Mouse (Mus musculus): ENCODE measurements around the gene Nol11.

Gene Nol11

DNA sequence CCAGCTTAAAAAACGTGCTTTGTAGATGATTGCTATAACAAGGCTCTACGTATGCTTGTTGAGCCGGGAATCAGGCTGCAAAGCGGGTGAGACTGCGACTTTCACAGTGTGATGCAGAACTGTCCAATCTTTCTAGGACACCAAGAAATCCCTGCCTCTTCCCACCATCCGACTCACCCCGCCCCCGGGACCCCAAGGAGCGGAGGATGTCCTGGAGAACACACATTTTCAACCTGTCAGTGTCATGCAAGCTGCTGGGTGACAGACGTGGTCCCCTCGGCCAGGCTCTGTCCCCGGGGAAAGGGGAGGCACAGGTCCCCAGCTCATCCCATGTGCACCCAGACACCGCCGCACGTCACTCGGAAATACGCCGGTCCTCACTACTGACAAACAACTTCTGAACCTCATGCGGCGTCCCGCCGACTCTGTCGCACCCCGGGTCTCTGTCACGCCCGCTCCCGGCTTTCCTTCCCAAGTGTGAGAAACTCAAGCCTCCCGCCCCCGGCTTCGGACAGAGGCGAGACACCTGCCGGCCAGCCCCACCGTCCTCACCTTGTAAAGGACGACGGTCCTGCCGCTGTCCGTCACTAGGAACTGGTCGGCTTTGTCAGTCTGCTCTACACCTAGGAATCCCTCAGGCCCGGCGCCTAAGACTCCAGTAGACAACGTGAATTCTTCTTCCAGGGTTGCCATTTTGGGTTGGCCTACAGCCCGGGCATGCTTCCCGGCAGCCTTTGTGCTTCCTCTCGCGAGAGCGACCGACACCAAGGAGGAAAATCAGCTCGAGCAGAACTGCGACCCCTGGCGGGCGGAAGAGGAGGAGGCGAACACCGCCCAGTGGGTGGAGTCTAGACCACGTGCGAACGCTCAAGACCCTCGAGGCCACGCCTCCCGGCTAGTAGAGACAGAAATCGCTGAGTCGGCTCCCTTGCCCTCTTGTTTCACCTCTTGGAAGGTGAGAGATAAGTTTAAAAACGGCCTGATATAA lies at the start of gene Nol11:
TSS of gene Nol11 (minus strand) at position 817 of the 988 bp plus-strand sequence.
- peak; percentile 99 for DNase-seq (ENCODE audit: low spot score)

DNA sequence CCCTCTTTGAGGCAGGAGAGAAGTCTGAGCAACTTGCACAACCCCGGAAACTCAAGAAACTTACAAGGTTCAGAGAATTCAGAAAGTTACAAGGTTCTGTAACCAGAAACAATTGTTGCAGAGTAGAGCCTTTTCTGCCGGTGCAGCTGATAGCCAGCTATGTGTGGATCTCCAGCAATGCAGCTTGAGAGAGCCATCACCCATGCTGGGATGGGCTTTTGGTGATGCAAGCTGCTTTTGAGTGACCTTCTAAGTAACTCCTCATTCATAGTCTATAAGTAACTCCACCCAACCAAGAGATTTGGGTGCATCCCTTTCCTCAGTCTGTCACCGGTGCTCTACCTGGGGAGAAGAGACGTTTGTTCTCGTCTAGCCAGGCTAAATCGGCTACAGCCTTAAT lies 49.3 kb upstream of the Nol11 start:
- DNase-seq (ENCODE audit: low spot score): no peak

DNA sequence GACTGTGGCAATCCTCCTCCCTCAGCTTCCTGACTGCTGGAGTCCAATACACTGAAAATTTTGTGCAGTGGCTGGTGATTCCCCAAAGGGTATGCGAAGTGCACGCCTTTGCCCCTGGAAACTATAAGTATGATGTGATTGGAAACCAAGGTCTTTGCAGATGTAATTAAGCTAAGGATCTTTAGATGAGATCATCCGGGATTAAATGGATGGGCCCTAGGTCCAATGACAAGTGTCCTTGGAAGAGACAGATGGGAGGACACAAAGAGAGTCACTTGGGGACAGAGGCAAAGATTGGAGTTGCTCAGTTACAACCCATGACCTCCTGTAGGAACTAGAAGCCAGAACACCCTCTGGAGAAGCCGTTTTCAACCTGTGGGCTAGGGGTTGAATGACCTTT lies 48.4 kb upstream of the Nol11 start:
- DNase-seq (ENCODE audit: low spot score): no peak

DNA sequence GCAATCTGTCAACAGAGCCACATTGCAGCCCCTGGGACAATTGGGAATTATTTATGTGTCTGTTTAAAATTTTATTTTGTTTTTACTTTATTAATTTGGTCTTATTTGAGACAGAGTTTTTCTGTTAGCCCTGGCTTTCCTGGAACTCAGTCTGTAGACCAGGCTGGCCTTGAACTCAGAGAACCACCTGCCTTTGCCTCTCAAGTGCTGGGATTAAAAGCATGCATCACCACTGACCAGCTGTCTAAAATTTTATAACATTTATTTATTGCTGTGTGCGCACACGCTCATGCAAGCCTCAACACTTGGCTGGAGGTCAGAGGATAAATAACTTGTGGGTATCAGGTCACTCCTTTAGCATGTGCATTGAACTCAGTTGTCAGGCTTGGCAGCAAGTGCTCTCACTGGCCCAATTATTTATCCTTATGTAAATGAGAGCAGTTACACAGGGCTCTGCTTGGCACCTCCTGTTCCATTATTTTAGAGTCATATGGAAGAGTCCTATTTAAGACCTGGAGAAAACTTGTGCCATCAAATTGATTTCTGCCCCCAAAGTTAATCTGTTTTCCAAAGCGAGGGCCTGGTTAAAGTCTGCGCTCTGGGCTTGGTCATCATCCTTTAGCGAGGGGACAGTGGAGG lies 44.2 kb upstream of the Nol11 start:
- DNase-seq (ENCODE audit: low spot score): no peak

DNA sequence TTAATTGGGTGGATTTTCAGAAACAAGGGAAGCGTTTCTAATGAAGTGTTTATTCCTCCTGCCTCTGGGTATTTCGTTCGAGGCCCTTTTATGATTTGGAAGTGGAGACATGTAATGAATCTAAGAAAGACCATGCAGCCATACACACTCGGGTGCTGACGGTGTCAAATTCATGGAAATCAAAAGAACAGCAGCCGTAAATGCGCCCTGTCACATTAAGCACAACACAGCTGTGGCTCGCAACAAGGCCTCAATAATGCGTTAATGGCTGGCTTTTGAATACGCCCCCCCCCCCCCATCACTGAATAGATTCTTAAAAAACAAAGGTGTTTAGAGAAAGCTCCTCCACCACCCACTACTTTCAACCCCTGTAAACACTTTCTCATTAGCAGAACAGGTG lies 40.9 kb upstream of the Nol11 start:
- no peak for DNase-seq (ENCODE audit: low spot score)

DNA sequence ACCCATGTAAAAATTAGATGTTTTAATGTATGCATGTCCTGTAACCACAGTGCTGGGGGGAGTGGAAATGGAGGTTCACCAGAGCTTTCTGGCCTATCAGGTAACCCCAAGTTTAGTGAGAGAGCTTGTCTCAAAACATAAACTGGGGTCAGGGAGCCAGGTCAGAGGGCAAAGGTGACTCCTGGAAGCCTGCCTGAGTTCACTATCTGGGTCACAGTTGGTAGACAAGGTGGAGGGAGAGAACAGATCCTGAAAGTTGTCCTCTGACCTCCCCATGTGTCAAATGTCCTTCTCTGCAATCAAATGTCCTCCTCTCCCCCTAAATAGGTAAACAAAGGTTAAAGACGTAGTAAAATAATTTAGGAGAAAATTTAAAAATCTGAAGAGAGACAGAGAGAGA lies 37.2 kb upstream of the Nol11 start:
- DNase-seq (ENCODE audit: low spot score): no peak

DNA sequence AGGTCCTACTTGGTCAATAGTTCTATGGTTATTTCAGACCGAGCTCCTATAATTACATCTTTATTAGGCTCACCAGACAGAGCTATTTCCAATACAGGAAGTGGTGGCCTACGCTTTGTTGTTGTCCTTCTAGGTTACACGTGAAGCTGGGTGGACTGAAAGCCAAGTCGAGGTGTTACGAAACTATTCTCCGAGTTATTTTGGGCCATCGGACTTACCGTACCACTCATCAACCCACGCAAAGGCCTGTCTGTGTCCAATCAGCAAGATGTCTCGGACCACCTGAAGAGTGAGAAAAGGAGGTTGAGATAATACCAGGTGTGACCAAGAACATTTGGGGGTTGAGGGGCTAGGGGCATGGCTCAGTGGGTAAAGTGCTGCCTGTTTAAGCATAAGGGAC lies 36.8 kb upstream of the Nol11 start:
- DNase-seq (ENCODE audit: low spot score): no peak

DNA sequence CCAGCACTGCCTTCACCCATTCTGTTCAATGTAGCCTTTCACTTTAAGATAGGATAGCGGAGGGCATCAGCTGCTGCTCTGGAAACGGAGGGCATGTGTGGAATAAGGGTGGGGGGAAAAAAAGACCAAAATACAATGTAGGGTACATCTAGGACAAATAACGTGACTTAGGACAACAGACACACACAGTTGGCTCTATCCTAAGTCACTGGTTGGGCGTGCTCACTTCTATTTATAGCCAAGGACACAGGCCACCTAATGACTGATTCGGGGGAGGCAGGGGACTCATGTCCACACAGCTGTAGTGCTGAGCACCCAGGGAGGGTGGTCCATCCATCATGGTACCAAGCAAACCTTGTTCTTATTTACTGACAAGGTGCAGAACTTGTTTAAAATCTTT lies 36.1 kb upstream of the Nol11 start:
- DNase-seq (ENCODE audit: low spot score): no peak

DNA sequence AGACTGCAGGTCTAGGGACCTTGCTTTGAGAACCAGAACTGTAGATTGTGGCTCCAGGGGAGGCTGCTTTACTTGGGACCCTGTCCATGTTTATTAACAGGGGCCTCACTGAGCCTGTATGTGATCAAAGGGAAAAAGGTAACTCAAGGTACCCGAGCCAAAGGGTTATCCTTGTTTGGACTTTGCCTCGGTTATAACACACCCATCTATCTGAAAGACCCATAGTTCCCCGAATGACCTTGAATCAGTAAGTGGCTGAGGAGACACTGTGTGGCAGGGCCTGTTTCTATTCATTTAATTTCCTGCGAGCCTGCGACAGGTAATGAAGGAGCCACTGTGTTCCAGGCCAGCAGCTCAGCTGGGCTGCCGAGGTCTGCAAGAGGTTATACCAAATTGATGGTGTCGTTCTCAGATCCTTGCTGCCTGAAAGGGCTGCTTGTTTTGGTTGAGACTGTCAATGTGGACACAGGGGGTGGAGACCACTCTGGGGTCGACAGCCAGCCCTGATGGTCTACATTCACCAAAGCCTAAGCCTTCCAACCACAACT lies 34.6 kb upstream of the Nol11 start:
- no peak for DNase-seq (ENCODE audit: low spot score)

DNA sequence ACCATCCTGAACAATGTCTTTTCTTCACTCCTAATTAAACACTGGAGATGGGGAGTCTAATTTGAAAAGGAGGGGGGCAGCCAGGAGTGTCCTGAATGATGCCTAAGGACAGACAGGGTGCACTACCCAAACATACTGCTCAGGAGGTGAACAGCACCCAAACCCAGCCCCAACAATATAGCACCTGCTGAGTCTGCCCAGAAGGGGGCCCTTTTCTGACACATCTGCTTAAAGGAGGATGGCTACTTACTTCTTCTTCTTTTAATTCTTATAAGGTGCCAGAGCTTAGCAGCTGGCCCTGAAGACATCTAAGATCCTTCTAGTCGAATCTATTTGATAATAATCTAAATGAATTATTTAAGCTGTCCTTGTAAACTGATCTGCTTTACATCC lies 34.0 kb upstream of the Nol11 start:
- DNase-seq (ENCODE audit: low spot score): no peak

DNA sequence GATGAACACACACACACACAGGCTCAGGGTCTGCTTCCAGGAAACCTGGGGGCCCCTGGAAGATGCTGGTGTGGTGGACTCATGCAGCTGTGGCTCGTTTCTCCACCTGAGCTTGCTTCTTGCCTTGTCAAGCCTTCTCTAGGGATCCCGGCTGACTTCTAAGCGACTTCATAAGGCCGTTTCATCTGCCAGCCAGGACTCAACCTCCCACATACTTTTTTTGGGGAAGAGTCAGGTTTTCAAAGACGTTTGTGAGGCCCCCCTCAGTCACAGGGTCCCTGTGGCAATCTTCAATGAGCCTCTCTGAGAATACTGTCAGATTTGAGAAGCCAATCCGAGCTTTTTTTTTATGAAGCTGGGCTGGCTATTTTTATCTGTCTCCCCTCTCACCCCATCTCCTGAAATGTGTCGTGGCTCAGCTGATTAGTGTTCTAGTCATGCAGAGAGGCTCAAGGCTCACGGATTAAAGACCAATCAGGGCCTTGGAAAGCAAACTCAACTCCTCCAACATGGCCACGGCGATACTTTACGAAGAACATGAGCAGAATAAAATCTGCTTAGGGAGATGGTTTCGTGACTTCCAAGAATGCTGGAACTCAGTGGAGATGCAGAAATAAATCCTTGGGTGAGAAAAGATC lies 33.5 kb upstream of the Nol11 start:
- DNase-seq (ENCODE audit: low spot score): no peak

DNA sequence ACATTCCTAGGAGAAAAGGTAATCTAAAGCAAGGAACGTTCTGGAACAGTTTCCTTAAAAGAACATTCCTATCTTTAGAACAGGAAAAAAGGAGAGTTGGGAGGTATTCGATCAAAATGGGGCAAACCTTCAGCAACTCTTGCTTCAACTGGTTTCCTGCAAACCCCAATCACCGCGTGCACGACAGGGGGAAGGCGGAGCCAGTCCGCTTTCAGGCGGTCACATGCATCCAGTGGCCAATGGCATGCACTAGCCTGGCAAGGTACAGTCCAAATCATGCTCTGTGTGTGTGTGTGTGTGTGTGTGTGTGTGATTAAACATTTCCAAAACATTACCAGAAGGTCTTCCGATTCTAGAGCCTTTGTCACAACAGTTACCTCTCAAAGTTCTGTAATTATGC lies 25.9 kb upstream of the Nol11 start:
- DNase-seq (ENCODE audit: low spot score): no peak

DNA sequence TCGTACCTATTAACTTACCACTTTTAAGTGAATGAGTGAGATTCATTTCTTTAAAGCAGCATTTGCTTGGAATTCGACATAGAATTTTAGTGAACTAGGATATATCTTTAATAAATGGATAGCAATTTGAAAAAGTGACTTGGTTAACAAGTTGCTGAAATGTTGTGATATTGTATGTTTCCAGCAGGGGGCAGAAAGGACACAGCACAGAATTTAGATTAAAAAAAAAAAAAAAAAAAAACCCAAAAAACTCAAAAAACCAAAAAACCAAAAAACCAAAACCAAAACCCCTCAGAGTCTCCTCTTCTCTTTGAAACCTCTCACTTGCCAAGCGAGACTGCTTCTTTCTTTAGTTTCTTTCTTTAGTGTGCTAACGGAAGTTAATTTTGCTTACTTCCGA lies 24.6 kb upstream of the Nol11 start:
- peak; percentile 29 for DNase-seq (ENCODE audit: low spot score)

DNA sequence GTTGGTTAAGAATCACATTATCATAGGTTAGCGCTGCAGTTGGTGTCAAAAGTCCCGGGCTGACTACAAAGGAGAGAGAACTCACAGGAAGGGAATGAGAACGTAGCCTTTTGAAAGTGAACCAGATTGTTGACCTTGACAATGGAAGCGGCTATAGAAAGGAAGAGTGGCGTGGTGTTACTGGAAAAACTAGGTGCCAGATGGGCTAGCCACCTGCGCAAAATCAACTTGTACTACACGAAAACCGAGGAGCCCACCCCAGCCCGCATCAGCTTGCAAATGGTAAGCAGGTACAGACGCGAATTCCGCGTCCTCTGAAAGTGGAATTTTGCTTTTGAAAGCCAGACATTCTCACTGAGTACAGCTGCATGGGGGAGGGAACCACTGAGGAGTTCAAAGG lies 20.6 kb upstream of the Nol11 start:
- no peak for DNase-seq (ENCODE audit: low spot score)

DNA sequence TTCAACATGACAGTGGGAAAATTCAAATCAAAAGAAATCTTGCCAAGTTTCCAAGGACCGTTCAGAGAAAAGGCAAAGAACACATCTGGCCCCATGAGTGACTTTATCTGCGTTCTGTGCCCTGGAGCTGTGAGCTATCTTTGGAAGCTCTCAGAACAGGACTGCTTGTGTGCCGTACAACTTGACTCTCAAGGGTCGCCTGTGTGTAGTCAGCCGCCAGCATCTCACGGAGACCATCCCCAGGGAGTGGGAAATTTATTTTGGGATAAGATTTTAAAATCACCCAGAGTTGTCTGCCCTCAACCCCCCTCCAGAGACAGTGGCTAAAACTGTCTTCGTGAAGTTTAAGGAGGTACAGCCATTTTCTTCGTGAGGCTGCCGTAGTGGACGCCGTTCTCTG lies 12.6 kb upstream of the Nol11 start:
- DNase-seq (ENCODE audit: low spot score): no peak

DNA sequence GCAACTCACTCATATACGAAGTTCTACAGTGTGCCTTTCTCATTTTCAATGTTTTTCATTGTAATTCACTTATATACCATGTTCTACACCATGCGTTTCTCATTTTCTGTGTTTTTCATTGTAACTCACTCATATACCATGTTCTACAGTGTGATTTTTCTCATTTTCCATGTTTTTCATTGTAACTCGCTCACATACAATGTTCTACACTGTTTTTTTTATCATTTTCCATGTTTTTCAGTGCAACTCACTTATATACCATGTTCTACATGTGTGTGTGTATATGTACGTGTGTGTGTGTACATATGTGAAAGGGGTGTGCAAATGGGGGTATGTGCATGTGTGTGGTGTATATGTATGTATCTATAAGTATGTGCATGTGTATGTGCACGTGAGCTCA lies 10.1 kb upstream of the Nol11 start:
- no peak for DNase-seq (ENCODE audit: low spot score)

DNA sequence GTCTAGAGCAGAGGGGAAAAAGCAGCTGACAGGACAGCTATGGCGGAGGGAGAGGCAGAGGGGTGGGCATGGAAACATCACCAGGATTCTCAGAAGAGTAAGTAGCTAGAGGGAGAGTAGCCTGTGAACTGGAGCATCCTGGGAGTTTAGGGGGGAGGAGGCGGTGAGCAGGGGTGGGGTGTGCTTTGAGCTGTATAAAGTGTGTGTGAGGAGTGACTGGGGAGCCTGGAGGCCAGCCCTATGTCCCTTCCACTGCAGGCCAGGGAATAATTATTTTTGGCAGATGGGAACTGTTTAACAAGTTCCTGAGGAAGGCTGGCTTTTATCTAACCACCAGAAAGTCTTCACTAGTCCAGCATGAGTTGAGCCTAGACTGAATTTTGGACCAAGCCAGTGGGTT lies 6.2 kb upstream of the Nol11 start:
- DNase-seq (ENCODE audit: low spot score): no peak

DNA sequence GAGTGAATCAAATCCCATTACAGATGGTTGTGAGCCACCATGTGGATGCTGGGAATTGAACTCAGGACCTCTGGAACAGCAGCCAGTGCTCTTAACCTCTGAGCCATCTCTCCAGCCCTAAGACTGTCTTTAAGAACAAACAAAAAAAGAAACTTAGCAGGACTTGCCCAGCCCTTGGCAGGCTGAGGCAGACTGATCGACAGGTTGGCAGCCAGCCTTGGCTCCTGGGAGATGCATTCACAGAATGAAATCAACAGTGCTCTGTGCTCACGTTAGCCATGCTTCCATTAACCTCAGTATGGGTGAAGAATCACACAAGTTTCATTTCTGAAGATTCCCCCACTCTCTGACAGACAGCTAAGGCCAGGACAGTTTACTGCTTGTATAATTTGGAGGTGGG lies 1.2 kb upstream of the Nol11 start:
- DNase-seq (ENCODE audit: low spot score): peak; percentile 4

DNA sequence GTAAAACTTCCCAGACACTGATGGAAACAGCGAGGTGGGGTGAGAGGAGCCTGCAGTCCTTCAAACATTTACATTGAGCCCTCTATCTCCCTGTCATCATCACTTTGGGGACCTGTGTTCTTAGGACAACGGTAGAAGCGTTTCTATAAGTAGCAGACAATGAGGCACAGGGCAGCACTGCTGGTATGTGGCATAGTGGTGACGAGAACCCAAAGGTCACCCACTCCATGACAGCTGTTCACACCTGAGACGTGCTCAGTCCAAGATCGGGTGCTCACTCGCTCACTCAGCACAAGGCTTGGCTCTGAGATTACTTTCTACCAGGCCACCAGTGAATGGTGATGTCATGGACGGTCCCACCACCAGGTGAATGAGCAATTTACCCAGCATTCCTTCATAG lies 5.4 kb downstream of the Nol11 start:
- DNase-seq (ENCODE audit: low spot score): no peak

DNA sequence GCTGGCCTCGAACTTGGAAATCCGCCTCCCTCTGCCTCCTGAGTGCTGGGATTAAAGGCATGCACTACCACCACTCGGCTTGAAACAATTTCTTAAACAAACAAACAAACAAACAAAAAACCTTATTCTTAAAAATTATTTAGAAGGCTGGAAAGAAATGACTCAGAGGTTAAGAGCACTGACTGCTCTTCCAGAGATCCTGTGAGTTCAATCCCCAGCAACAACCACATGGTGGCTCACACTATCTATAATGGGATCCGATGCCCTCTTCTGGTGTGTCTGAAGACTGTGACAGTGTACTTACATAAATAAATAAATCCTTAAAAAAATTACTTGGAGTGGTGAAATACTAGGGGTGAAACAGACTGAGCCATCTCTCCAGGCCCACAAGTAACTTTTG lies 28.0 kb downstream of the Nol11 start:
- no peak for DNase-seq (ENCODE audit: low spot score)

DNA sequence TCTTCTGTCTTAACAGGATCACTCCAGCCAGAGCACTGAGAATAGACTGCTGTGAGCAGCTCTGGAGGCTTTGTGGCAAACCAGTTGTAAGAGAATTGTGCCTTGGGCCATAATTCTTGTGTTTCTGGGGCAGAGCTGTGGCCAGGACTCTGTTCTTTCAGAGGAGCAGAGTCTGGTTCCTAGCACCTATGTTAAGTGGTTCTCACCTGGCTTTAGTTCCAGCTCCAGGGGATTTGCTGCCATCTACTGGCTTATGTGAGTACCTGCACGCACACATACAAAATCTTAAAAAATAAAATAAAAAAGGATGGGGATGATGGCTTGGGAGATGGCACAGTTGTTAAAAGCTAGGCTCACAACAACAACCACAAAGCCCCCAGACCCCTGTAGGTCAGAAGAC lies 30.1 kb downstream of the Nol11 start:
- DNase-seq (ENCODE audit: low spot score): no peak

DNA sequence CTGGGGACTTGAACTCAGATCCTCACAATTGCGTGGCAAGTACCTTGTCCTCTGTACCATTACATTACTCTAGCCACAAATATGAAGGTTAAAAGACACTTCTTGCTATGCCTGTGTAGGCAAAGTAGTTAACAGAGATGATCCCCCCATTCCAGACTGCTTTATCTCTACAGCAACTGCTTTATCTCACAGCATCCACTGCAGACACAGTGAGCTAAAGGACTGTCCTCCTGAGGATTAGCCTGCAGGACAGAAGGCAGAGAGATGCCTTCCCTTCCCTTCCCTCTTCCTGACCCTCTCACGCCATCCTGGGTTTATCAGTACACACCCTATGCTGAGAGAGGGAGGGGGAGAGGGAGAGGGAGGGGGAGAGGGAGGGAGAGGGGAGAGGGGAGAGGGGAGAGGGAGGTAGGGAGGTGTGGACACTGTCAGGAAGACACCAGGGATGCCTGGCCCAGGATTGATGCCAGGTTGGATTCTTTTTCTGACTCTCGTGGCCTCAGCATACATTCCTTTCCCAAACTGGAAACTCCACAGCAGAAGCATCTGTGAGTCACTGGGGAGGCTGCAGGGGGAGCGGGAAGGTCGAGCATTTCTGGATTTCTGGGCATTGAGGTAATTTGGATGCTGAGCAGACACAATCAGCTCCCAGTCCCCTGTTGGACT lies 32.1 kb downstream of the Nol11 start:
- DNase-seq (ENCODE audit: low spot score): no peak

All from lung, postnatal 25 days (tissue).